Mouse (Mus musculus) C2C12 (cell line): ENCODE results near the gene Cyp46a1.

Experiments used
- CEBPB ChIP-seq: IDR thresholded peaks from one replicate; pipeline ENCODE4 v1.6.1; 2011; ENCODE audit warnings: low read depth, mild to moderate bottlenecking, control low read depth, moderate library complexity
- CTCF ChIP-seq: IDR thresholded peaks from one replicate; pipeline ENCODE4 v1.5.1; 2011; ENCODE audit not compliant: control insufficient read depth, insufficient read depth, insufficient read length
- MAX ChIP-seq: IDR thresholded peaks from one replicate; pipeline ENCODE4 v1.6.1; 2011; ENCODE audit warnings: mild to moderate bottlenecking, control low read depth
- MYOD1 ChIP-seq: IDR thresholded peaks from one replicate; pipeline ENCODE4 v1.6.1; 2011; ENCODE audit warnings: low read depth; ENCODE audit not compliant: control insufficient read depth, insufficient read length
- MYOG ChIP-seq: IDR thresholded peaks from one replicate; pipeline ENCODE4 v1.6.1; 2011; ENCODE audit not compliant: control insufficient read depth, insufficient read length; ENCODE audit errors: extremely low read depth
- USF1 ChIP-seq: IDR thresholded peaks from one replicate; pipeline ENCODE4 v1.6.1; 2011; ENCODE audit warnings: low read depth, mild to moderate bottlenecking, control low read depth, moderate library complexity

DNA sequence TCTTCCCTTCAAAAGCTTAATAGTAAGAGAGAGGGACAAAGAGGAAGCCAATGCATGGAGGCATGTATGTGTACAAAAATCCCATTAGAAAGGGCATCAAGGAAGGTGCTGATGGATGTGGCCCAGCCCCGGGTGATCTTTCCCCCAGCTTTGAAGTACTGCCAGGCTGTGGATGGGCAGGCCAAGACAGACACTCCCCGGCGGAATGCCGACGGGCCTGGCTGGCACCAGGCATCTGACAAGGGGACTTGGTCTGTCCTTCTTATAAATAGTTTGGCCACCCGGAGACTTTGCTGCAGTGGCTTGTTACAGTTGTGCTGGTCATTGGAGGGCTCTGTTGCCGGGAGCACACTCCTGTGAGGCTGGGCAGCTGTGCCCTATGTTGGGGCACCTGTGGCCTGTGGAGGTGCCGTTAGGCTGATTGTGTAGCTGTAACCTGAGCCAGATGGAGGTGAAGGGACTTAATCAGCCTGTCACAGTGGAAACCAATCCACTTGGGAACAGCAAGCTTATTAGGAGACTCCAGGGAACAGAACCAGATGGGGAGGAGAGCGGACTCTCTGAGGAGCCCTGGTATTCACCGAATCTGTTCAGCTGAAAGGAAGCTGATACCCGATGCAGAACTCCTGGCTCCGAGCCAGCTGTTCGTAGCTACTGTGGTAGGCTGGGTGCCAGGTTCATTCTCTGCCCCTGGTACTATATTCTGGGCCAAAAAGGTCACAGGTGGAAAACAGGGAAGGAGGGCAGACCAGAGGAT, 52.5 kb downstream of the Cyp46a1 start:
- no peak for TF ChIP-seq MYOD1
- TF ChIP-seq MAX = no peak
- TF ChIP-seq CTCF = no peak
- no peak for TF ChIP-seq MYOG
- no peak for TF ChIP-seq USF1
- no peak for TF ChIP-seq CEBPB
